Mouse (Mus musculus): Measurements from ENCODE around the gene Slc2a6. TPM values are rescaled to one million over a fixed set of nuclear protein-coding genes. Genes with fewer than 3 reads are reported as not detected.
A peak's percentile ranks its signal among the peaks of the same experiment; 100 is the strongest.

Slc2a6 gene
- 0.49 and 0.51 TPM in 2 replicates for polyA plus RNA-seq (2015; fragmentation: Nextera tagmentation; extraction: Ambion mirVana)

DNA sequence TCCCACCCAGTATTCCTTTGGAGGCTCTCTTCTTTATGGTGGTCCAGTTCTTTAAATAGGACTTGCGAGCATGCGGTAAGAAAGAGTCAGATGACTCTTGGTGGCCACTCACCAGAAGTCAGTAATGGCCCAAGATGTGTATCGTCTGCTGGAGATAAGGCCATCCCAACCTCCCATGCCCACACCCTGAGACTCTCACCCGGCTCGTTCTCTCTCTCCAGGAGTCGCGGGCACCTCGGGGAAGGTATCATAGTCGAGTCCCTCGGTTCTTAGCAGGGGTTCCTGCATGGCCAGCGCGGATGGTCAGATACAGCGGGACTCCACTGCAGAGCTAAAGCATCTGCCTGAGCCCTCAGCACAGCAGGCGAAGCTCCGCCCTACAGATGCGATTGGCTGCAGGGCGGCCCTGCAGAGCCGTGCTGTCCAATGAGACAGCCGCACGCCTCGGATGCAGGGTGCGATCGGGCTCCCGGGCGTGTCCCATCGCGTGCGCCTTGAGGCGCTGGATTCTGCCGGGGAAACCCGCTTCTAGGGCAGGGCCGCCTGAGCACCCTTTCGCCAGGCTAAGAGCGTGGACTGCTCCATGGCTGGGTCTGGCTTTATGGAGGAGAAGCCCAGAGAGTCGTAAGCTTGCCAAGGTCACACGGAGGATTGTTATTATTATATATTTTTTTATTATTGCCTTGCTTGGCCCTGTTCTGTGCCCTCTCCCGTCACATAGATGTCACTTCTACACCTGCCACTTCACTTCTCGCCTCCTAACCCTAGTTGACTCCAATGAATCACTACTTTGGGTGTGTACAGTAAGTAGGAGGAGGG, at the start of gene Slc2a6:
Slc2a6 (minus strand) TSS at position 381 of the 819 bp plus-strand sequence.
- H3K27ac ChIP-seq = no peak within 1 kb of the TSS
- DNase-seq (ENCODE audit: low spot score) = peak; percentile 92
- no peaks in the 10 kb centered on the region for H3K27me3 ChIP-seq (ENCODE audit: insufficient read depth, low read length)
- no peak within 1 kb of the TSS for H3K9ac ChIP-seq (ENCODE audit: low read depth, low read length)
- H3K4me2 ChIP-seq (ENCODE audit: low read length) = peak within 1 kb of the TSS; percentile 42
- 0 out of 2 replicates have a peak within 1 kb of the TSS, but pooled peaks have one; percentile 1 for H3K4me3 ChIP-seq (replicated peaks; ENCODE audit: low read depth, low read length)
- H3K4me1 ChIP-seq (replicated peaks; ENCODE audit: insufficient read depth, low read length) = no peaks in the 10 kb centered on the region
- ATAC-seq (replicated peaks; ENCODE audit: low FRiP score, low read depth) = peak; percentile 97
- no peak for TF ChIP-seq CTCF (IDR thresholded peaks at IDR 0.05; ENCODE audit: low read depth)
- no peaks in the 10 kb centered on the region for H3K36me3 ChIP-seq (ENCODE audit: insufficient read depth, low read length)
- 1% methylated on average over 38 of the region's 38 CpGs for WGBS
- H3K9me3 ChIP-seq (replicated peaks; ENCODE audit: low read length) = no peaks in the 10 kb centered on the region

- H3K36me3 ChIP-seq (ENCODE audit: insufficient read depth, low read length) = no peaks in the 10 kb centered on the region
- no peaks in the 10 kb centered on the region for H3K27me3 ChIP-seq (ENCODE audit: insufficient read depth, low read length)
- H3K4me2 ChIP-seq (ENCODE audit: low read length) = no peak overlapping the region
- H3K9ac ChIP-seq (ENCODE audit: low read depth, low read length) = no peak overlapping the region
- H3K9me3 ChIP-seq (replicated peaks; ENCODE audit: low read length) = no peaks in the 10 kb centered on the region
- ATAC-seq (replicated peaks; ENCODE audit: low FRiP score, low read depth) = peak; percentile 44; the same call in 1 of the 2 replicates
- TF ChIP-seq CTCF (IDR thresholded peaks at IDR 0.05; ENCODE audit: low read depth) = peak; percentile 72
- H3K4me3 ChIP-seq (replicated peaks; ENCODE audit: low read depth, low read length) = no peak overlapping the region
- H3K27ac ChIP-seq = no peak overlapping the region
- WGBS = 59% methylated on average over 3 of the region's 3 CpGs
- DNase-seq (ENCODE audit: low spot score) = peak; percentile 65
- H3K4me1 ChIP-seq (replicated peaks; ENCODE audit: insufficient read depth, low read length) = peaks cover 25% of the 10 kb centered on the region
These were observed 47.7 kb upstream of the Slc2a6 start for GRCm38 (mm10) chr2:27075485-27075884.

- DNase-seq (ENCODE audit: low spot score) (peak; percentile 38), ATAC-seq (replicated peaks; ENCODE audit: low FRiP score, low read depth) (no peak)
- no peak for TF ChIP-seq CTCF (IDR thresholded peaks at IDR 0.05; ENCODE audit: low read depth)
- peaks cover 25% of the 10 kb centered on the region for H3K4me1 ChIP-seq (replicated peaks; ENCODE audit: insufficient read depth, low read length)
- no peaks in the 10 kb centered on the region for H3K36me3 ChIP-seq (ENCODE audit: insufficient read depth, low read length)
- H3K4me3 ChIP-seq (replicated peaks; ENCODE audit: low read depth, low read length) = no peak overlapping the region
- H3K27me3 ChIP-seq (ENCODE audit: insufficient read depth, low read length) = no peaks in the 10 kb centered on the region
- WGBS = 51% methylated on average over 4 of the region's 4 CpGs
- H3K4me2 ChIP-seq (ENCODE audit: low read length) = no peak overlapping the region
- H3K9ac ChIP-seq (ENCODE audit: low read depth, low read length) = no peak overlapping the region
- H3K9me3 ChIP-seq (replicated peaks; ENCODE audit: low read length) = no peaks in the 10 kb centered on the region
- no peak overlapping the region for H3K27ac ChIP-seq
These were observed 47.0 kb upstream of the Slc2a6 start for GRCm38 (mm10) chr2:27074804-27075203.

DNA sequence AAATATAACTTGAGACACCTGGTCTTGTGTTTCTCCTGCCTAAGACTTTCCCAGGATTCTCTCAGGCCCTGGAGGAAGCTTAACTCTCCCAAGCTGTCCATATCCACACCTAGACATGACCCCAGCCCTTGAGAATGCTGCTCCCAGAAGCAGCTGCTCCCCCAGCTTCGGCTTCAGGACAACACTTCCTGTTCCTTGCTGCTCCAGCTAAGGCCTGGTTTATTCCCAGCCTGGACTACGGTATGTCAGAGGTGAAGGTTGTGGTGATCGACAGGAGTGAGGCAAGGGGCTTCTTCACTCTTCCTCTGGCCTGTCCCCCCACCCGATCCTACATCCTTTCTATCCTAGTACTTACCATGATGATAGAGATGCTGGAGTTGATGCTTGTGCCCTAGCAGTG, 45.6 kb upstream of the Slc2a6 start:
- no peak for TF ChIP-seq CTCF (IDR thresholded peaks at IDR 0.05; ENCODE audit: low read depth)
- DNase-seq (ENCODE audit: low spot score) = no peak
- no peak for ATAC-seq (replicated peaks; ENCODE audit: low FRiP score, low read depth)
- Histone ChIP-seq H3K4me2 (ENCODE audit: low read length) (no peak overlapping the region), H3K9me3 (replicated peaks; ENCODE audit: low read length) (no peaks in the 10 kb centered on the region), H3K4me3 (replicated peaks; ENCODE audit: low read depth, low read length) (no peak overlapping the region), H3K27me3 (ENCODE audit: insufficient read depth, low read length) (no peaks in the 10 kb centered on the region), H3K9ac (ENCODE audit: low read depth, low read length) (no peak overlapping the region), H3K27ac (no peak overlapping the region), H3K4me1 (replicated peaks; ENCODE audit: insufficient read depth, low read length) (peaks cover 11% of the 10 kb centered on the region; the same call in 1 of the 2 replicates), H3K36me3 (ENCODE audit: insufficient read depth, low read length) (no peaks in the 10 kb centered on the region)
- 58% methylated on average over 4 of the region's 4 CpGs for WGBS

DNA sequence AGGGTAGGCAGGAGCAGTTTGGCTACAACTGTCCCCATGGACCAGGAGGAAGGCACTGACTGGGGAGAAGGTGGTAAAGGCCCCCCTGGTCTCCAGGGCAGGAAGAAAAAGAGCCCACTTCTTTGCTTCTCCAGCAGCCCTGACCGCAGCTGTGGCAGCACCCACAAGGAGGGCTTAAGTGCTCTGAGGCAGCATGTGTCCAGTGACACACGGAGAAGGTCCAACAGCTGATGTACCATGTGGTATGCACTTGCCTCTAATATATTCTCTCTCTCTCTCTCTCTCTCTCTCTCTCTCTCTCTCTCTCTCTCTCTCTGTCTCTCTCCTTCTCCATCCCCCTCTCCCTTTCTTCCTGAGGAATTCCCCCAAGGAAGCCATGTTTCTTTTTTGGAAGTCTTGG, 44.2 kb upstream of the Slc2a6 start, which contains the start of gene Mymk:
Mymk (minus strand) TSS at position 202 of the 400 bp plus-strand sequence.
- no peak within 1 kb of the TSS for H3K4me3 ChIP-seq (replicated peaks; ENCODE audit: low read depth, low read length)
- 0 out of 2 replicates have a peak, but pooled peaks cover 8% of the 10 kb centered on the region for H3K4me1 ChIP-seq (replicated peaks; ENCODE audit: insufficient read depth, low read length)
- no peak within 1 kb of the TSS for H3K9ac ChIP-seq (ENCODE audit: low read depth, low read length)
- 74% methylated on average over 2 of the region's 2 CpGs for WGBS
- no peaks in the 10 kb centered on the region for H3K36me3 ChIP-seq (ENCODE audit: insufficient read depth, low read length)
- no peak within 1 kb of the TSS for H3K4me2 ChIP-seq (ENCODE audit: low read length)
- TF ChIP-seq CTCF (IDR thresholded peaks at IDR 0.05; ENCODE audit: low read depth) = no peak
- DNase-seq (ENCODE audit: low spot score) (no peak), ATAC-seq (replicated peaks; ENCODE audit: low FRiP score, low read depth) (no peak)
- no peak within 1 kb of the TSS; the same call in 1 of the 2 replicates for H3K27ac ChIP-seq
- H3K9me3 ChIP-seq (replicated peaks; ENCODE audit: low read length) = no peaks in the 10 kb centered on the region
- H3K27me3 ChIP-seq (ENCODE audit: insufficient read depth, low read length) = no peaks in the 10 kb centered on the region

DNA sequence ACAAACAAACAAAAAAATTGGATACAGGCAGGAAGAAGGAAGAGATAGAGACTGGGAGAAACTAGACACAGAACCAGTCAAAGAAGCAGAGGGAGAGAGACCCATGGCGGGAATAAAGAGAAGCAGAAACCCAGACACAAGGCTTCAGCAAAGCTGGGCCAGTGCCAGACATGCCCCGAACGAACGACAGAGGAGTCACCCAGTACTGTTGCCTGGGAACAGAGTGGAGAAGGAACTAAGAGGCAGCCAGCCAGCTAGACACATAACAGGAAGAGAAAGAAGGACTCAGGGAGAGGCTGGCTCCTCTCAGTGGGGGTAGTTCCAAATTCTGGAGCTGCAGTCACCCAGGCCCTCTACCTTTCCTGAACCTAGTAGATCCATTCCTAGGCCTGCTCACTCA, 43.3 kb upstream of the Slc2a6 start:
- ATAC-seq (replicated peaks; ENCODE audit: low FRiP score, low read depth) = no peak
- Histone ChIP-seq H3K9me3 (replicated peaks; ENCODE audit: low read length) (no peaks in the 10 kb centered on the region), H3K36me3 (ENCODE audit: insufficient read depth, low read length) (no peaks in the 10 kb centered on the region), H3K4me3 (replicated peaks; ENCODE audit: low read depth, low read length) (no peak overlapping the region), H3K4me2 (ENCODE audit: low read length) (no peak overlapping the region), H3K4me1 (replicated peaks; ENCODE audit: insufficient read depth, low read length) (0 out of 2 replicates have a peak, but pooled peaks cover 8% of the 10 kb centered on the region), H3K27ac (no peak overlapping the region), H3K27me3 (ENCODE audit: insufficient read depth, low read length) (no peaks in the 10 kb centered on the region), H3K9ac (ENCODE audit: low read depth, low read length) (no peak overlapping the region)
- WGBS = 13% methylated on average over 4 of the region's 4 CpGs
- DNase-seq (ENCODE audit: low spot score) = peak; percentile 80
- TF ChIP-seq CTCF (IDR thresholded peaks at IDR 0.05; ENCODE audit: low read depth) = no peak

Data from kidney, postnatal 0 days (tissue).